Mouse (Mus musculus) intestine, postnatal 0 days (tissue): ENCODE measurements around the gene Tekt5. TPM values are rescaled to one million over a fixed set of nuclear protein-coding genes. Genes with fewer than 3 reads are reported as not detected.

ENCODE experiments used
- ATAC-seq: fragments of 200-750 bp; cut with Nextera tagmentation; 2 replicates; pipeline ENCODE4 v1.8.0; 2017; ENCODE audit warnings: mild to moderate bottlenecking, moderate TSS enrichment, moderate library complexity
- H3K27ac ChIP-seq: fragments of 300-500 bp; sonication (generic); 2 replicates; pipeline ENCODE4 v1.5.1; 2014; ENCODE audit warnings: mild to moderate bottlenecking, low read depth, low read length, moderate library complexity
- H3K27me3 ChIP-seq: fragments of 300-500 bp; sonication (generic); replicated peaks from 2 replicates; pipeline ENCODE4 v1.6.1; 2014; ENCODE audit warnings: low read length, mixed read lengths; ENCODE audit not compliant: control insufficient read depth, insufficient read depth
- H3K36me3 ChIP-seq: fragments of 300-500 bp; sonication (generic); 2 replicates; pipeline ENCODE4 v1.6.1; 2014; ENCODE audit warnings: mild to moderate bottlenecking, moderate library complexity; ENCODE audit not compliant: control insufficient read depth, insufficient read depth
- H3K4me1 ChIP-seq: fragments of 300-500 bp; sonication (generic); replicated peaks from 2 replicates; pipeline ENCODE4 v1.6.1; 2014; ENCODE audit warnings: antibody characterized with exemption, low read length, mixed read lengths; ENCODE audit not compliant: control insufficient read depth, insufficient read depth
- H3K4me2 ChIP-seq: fragments of 300-500 bp; sonication (generic); replicated peaks from 2 replicates; pipeline ENCODE4 v1.6.1; 2014; ENCODE audit warnings: low read depth, mild to moderate bottlenecking, moderate library complexity
- H3K4me3 ChIP-seq: fragments of 300-500 bp; sonication (generic); 2 replicates; pipeline ENCODE4 v1.5.1; 2014; ENCODE audit warnings: low read depth, low read length
- H3K9ac ChIP-seq: fragments of 300-500 bp; sonication (generic); 2 replicates; pipeline ENCODE4 v1.6.1; 2014; ENCODE audit warnings: mild to moderate bottlenecking, low read depth, low read length
- H3K9me3 ChIP-seq: fragments of 300-500 bp; sonication (generic); 2 replicates; pipeline ENCODE4 v1.6.1; 2016; ENCODE audit warnings: mixed run types; ENCODE audit not compliant: control insufficient read depth
- CTCF ChIP-seq: sonication (generic); IDR thresholded peaks from 2 replicates; pipeline ENCODE4 v1.5.1; 2016; ENCODE audit warnings: low read depth, mild to moderate bottlenecking, control low read depth, antibody characterized with exemption, moderate library complexity
- WGBS: fragments of 180-500 bp; shearing (Covaris S2); extraction: QIAGEN DNeasy Blood & Tissue Kit; methylation state at CpG from one replicate; pipeline ENCODE4 v1.1.7; 2014; 5-methylcytosine and 5-hydroxymethylcytosine counted together
- polyA plus RNA-seq: library from polyadenylated mRNA; unstranded; fragments of >200 nt; fragmentation: Nextera tagmentation; extraction: Ambion mirVana; gene quantifications from 2 replicates; pipeline ENCODE4 v1.2.1, GENCODE M21; 2015

Gene Tekt5
- polyA plus RNA-seq, 1 experiment from 2014 or later, result 0.26 TPM

GRCm38 (mm10) chr16:10372372-10372771 lies 22.9 kb downstream of the Tekt5 start:
- H3K27me3 ChIP-seq, result no peaks in the 10 kb centered on the region
- no peak overlapping the region for H3K4me3 ChIP-seq
- no peak for TF ChIP-seq CTCF
- no peaks in the 10 kb centered on the region for H3K36me3 ChIP-seq
- no peak for ATAC-seq
- H3K9me3 ChIP-seq, result no peaks in the 10 kb centered on the region
- 76% methylated on average over 4 of the region's 4 CpGs for WGBS
- H3K27ac ChIP-seq, result no peak overlapping the region
- no peaks in the 10 kb centered on the region for H3K4me1 ChIP-seq
- no peak overlapping the region for H3K4me2 ChIP-seq
- H3K9ac ChIP-seq, result no peak overlapping the region

DNA sequence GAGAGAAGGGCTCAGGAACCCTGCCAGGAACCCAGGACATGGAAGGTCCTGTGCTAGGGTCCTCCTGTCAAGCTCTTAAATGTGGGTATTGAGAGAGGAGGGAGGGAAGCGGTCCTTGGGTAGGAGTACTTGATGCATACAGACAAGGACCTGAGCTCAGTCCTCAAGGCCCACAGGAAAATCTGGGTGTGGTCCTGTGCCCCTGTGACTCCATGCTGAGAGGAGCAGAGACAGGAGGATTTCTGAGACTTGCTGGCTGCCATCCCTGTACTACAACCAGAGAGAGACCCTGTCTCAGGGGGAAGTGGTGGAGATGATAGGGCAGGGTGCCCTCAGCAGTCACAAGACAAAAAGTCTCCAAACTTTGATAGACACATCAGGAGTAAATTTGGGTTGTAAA lies 25.3 kb downstream of the Tekt5 start:
- TF ChIP-seq CTCF, result no peak
- Histone ChIP-seq H3K27ac (no peak overlapping the region), H3K4me1 (no peaks in the 10 kb centered on the region), H3K4me3 (no peak overlapping the region), H3K36me3 (no peaks in the 10 kb centered on the region), H3K9ac (no peak overlapping the region), H3K27me3 (no peaks in the 10 kb centered on the region), H3K4me2 (no peak overlapping the region), H3K9me3 (no peaks in the 10 kb centered on the region)
- WGBS, result 72% methylated on average over 1 of the region's 1 CpGs
- no peak for ATAC-seq

GRCm38 (mm10) chr16:10369468-10369934 lies 25.8 kb downstream of the Tekt5 start:
- no peaks in the 10 kb centered on the region for H3K36me3 ChIP-seq
- H3K4me2 ChIP-seq, result no peak overlapping the region
- no peaks in the 10 kb centered on the region for H3K4me1 ChIP-seq
- no peak overlapping the region for H3K9ac ChIP-seq
- no peak overlapping the region for H3K4me3 ChIP-seq
- ATAC-seq, result no peak
- H3K27me3 ChIP-seq, result no peaks in the 10 kb centered on the region
- H3K9me3 ChIP-seq, result no peaks in the 10 kb centered on the region
- 76% methylated on average over 3 of the region's 3 CpGs for WGBS
- H3K27ac ChIP-seq, result no peak overlapping the region
- TF ChIP-seq CTCF, result no peak

DNA sequence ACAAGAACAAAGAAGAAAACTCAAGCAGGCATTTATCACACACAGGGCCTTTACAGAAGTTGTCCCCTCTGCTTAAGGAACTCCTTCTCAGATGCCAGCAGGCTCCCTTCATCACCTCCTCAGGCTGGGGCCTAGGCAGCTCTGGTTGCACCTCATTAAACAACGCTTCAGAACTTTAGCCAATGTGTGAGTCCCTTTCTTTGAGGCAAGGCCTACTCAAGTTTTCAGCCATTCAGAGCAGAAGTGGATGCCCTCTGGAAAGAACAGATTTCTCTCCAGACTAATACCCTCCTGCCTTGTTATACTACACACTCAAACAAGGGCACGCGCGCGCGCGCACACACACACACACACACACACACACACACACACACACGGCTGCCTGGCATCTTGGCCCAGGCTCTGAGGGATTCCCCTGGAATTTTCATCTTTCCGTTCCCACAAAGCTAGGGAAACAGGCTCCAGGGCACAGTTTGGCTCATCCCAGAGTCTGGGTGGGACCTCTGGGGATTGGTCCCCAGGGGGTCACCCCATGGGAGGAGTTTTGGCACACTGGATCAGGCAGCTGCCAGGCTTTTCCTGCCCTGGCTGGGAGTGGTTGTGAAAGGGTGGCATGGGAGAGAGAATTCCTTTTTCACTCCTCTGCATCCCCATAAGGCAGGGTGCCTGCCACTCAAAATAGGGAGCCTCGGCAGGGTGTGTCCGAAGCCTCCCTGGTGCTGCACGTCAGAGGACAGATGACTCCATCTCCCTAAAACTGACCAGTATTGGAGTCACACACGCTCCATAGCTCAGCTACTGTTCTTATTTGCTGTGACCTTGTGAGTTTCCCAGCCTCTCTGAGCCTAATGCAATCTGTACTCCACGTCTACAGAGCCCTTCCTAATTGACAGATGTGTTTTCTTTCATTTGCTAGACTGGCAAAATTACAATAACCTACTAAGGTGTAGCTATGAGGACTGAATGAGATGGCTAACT lies 28.8 kb downstream of the Tekt5 start:
- ATAC-seq, result no peak
- Histone ChIP-seq H3K27me3 (no peaks in the 10 kb centered on the region), H3K4me3 (no peak overlapping the region), H3K4me1 (no peaks in the 10 kb centered on the region), H3K4me2 (no peak overlapping the region), H3K36me3 (no peaks in the 10 kb centered on the region), H3K9me3 (no peaks in the 10 kb centered on the region), H3K9ac (no peak overlapping the region), H3K27ac (no peak overlapping the region)
- no peak for TF ChIP-seq CTCF
- 72% methylated on average over 14 of the region's 14 CpGs for WGBS

GRCm38 (mm10) chr16:10365796-10366195 lies 29.5 kb downstream of the Tekt5 start:
- no peaks in the 10 kb centered on the region for H3K36me3 ChIP-seq
- no peak overlapping the region for H3K4me2 ChIP-seq
- H3K4me1 ChIP-seq, result no peaks in the 10 kb centered on the region
- ATAC-seq, result no peak
- no peak overlapping the region for H3K9ac ChIP-seq
- WGBS, result 72% methylated on average over 4 of the region's 4 CpGs
- H3K27ac ChIP-seq, result no peak overlapping the region
- no peak for TF ChIP-seq CTCF
- H3K4me3 ChIP-seq, result no peak overlapping the region
- H3K9me3 ChIP-seq, result no peaks in the 10 kb centered on the region
- H3K27me3 ChIP-seq, result no peaks in the 10 kb centered on the region

DNA sequence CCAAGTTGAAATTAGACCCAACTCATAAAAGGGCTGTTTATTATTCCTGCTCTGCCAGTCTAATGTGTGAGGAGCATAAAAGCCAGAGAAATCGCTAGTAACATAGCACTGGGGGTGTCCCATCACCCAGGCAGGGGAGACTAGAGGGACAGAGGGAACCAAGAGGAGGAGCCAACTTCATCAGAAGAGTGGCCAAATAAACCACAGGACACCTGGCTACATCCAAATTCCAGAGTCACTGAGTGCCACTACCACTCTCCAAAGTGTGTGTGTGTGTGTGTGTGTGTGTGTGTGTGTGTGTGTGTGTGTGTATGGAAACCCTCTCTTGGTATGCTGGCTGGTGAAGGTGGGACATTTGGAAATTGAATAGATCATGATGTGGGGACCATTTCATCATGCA lies 32.2 kb downstream of the Tekt5 start:
- no peak for TF ChIP-seq CTCF
- Histone ChIP-seq H3K9me3 (no peaks in the 10 kb centered on the region), H3K27ac (no peak overlapping the region), H3K4me3 (no peak overlapping the region), H3K27me3 (no peaks in the 10 kb centered on the region), H3K4me2 (no peak overlapping the region), H3K36me3 (no peaks in the 10 kb centered on the region), H3K9ac (no peak overlapping the region), H3K4me1 (no peaks in the 10 kb centered on the region)
- 52% methylated on average over 1 of the region's 1 CpGs for WGBS
- ATAC-seq, result no peak
